Mouse (Mus musculus) c-Kit-negative CD71-positive TER-119-positive erythroid progenitor cells, embryonic 14.5 days (primary cell): ENCODE results near the gene Itpk1.

ENCODE experiments used
- DNase-seq: peaks from one replicate; pipeline ENCODE4 v3.0.0-alpha.2; 2013; ENCODE audit warnings: low read depth, low spot score

The Itpk1 gene

GRCm38 (mm10) chr12:102704457-102705198 is at the start of gene Itpk1:
Gene Itpk1 (minus strand): TSS chr12:102704930.
- DNase-seq, result peak; percentile 55

GRCm38 (mm10) chr12:102748256-102748655 is 43.5 kb upstream of the Itpk1 start:
- DNase-seq, result no peak

- no peak for DNase-seq
Observed at GRCm38 (mm10) chr12:102744839-102745238, 40.1 kb upstream of the Itpk1 start.

DNA sequence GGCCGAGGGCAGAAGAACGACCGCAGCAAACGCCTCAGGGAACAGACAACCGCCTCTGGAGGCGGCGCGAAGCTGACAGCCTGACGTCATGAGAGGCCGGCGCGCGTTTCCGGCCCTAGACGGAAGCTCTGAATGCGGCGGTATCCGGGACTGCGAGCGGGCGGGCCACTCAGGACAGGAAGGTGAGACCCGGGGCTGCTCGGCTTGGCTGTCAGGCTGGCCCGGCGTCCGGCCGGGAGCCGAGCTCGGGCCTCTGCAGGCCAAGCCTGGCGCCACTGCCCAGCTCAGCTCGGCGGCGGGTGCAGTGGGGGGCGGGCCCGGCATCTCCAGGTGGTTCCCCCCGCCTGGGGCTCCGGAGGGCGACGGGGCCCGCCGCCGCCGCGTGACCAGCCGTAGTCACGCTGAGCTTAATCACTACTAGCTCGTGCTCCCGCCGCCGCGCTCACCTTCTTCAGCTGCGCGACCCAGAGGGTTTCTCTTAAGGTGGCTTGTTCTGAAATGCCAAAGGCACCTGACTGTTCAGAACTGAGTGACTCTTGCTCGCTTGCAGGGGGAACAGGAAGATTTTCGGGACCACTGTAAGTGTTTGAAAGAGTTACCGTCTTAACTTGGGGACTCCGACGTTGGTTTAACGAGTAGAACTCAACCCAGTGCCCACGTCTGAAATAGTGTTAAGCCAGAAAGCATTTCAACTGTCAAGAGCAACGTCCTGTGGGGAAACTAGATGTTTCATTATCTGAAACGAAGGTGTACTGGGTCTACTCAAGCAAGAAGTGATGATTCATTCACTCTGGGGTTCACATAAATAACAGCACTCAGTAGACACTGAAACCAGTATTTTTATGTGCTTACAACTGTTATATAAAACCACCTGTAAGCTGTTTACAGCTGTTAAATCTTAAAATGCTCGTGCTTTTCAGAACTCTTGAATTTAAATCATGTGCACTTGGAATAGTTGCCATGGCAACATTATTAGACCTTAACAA is 39.2 kb upstream of the Itpk1 start, which contains the start of the genes Moap1 and Tmem251:
TSS of gene Moap1 (minus strand) at position 73 of the 986 bp plus-strand sequence.
TSS of gene Tmem251 (plus strand) at position 174 of the 986 bp plus-strand sequence.
- DNase-seq, result peak; percentile 81

DNA sequence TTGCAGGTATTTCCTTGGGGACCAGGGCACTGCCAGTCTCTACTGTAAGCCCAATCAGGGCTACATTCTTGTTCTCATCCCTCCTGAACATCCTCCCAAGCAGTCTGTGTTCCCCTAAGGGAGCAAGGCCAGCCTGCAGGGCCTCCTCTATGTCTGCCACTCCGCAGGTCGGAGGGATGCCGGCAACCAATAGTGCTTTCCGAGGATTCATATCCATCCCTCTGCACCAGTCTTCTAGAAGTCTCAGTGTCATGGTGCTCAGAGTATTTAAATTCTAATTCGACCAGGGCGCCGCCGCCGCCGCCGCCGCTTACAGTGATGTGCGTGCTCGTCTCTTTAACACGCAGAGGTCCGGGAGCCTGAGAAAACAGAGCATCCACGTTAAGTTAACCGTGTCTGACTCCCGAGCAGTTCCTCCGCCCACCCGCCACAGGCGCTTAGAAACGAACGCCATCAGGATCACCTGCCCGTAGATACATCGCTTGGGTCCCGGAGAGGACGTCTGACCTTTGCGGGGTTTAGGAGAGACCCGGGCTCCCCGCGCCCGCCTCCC is 38.4 kb upstream of the Itpk1 start:
- no peak for DNase-seq

- DNase-seq, result no peak
Observed at GRCm38 (mm10) chr12:102742056-102742455, 37.3 kb upstream of the Itpk1 start.

DNA sequence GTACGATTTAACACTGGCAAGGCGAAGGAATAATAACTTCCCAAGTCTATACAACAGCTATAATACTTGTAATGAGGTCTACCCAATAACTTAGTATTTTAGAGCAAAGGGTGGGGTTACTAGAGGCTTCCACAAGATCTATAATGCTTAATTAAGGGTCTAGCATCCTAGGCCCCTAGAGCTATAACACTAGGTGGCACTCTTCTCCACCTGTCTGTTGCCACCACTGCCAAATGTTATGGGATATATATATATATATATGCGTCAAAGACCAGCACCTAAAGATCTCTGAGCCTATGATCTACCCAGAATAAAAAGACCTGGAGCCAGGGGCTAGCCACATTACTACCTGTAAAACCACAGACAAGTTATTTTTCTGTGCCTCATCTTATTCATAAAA is 35.6 kb upstream of the Itpk1 start:
- DNase-seq, result no peak

GRCm38 (mm10) chr12:102739096-102739495 is 34.4 kb upstream of the Itpk1 start:
- DNase-seq, result no peak

GRCm38 (mm10) chr12:102733381-102733780 is 28.7 kb upstream of the Itpk1 start:
- no peak for DNase-seq

GRCm38 (mm10) chr12:102730798-102731619 is 26.3 kb upstream of the Itpk1 start:
- no peak for DNase-seq

- peak; percentile 56 for DNase-seq
Observed at GRCm38 (mm10) chr12:102729855-102730797, 25.4 kb upstream of the Itpk1 start.

DNA sequence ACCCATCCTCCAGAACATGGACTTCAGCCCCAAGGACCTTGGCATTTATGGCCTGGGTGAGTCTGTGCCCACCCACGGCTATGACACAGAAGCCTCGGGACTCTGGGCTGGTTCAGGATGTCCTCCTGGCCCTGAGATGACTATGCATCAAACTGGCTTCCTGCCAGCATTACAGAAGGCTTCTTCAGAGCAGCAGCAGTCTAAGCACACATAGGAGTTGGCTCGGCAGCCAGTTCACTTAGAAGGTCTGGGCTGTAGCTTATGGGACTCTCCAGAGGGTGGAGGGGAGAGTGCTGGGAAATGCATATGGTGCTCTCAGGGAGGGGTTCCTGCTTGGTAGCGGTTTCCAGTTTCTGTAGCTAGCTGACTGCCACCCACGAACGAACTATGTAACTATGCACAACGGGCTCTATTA is 21.0 kb upstream of the Itpk1 start:
- no peak for DNase-seq

- no peak for DNase-seq
Observed at GRCm38 (mm10) chr12:102725146-102725545, 20.4 kb upstream of the Itpk1 start.

DNA sequence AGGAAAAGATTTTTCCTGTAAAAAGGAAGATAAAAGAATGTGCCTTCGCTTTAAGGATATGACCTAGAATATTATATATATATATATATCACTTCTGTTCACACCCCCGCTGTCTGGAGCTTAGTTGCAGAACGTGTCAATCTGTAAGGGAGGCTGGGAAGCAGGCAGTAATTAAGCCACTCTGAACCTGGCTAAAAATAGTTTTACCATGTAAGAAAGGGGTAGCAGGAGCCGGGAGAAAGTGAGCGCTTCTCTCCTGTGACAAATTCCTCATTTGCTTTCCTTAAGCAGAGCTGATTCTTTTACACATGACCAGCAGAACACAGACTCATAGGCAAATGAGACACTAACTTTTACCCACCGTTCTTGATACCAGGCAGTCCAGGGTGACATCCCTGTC is 19.1 kb upstream of the Itpk1 start:
- no peak for DNase-seq

GRCm38 (mm10) chr12:102722966-102723365 is 18.2 kb upstream of the Itpk1 start:
- no peak for DNase-seq

DNA sequence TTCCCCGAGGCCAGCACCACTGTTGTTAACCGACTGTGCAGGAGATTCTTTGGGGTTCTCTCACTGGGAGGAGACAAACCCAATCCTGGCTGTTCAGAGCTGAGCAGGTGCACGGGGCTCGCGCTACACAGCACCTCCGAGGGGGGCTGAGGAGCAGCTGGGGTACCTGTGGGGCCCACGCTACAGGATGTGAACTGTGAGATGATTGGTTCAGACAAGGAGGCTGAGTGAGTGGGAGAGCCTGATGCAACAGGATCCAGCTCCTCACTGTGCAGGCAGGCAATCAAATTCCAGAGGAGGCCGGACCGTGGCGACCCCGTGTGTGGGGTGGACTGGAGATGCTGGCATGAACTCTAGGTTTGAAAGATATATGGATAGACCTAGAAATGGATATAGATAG is 17.7 kb upstream of the Itpk1 start:
- DNase-seq, result no peak

DNA sequence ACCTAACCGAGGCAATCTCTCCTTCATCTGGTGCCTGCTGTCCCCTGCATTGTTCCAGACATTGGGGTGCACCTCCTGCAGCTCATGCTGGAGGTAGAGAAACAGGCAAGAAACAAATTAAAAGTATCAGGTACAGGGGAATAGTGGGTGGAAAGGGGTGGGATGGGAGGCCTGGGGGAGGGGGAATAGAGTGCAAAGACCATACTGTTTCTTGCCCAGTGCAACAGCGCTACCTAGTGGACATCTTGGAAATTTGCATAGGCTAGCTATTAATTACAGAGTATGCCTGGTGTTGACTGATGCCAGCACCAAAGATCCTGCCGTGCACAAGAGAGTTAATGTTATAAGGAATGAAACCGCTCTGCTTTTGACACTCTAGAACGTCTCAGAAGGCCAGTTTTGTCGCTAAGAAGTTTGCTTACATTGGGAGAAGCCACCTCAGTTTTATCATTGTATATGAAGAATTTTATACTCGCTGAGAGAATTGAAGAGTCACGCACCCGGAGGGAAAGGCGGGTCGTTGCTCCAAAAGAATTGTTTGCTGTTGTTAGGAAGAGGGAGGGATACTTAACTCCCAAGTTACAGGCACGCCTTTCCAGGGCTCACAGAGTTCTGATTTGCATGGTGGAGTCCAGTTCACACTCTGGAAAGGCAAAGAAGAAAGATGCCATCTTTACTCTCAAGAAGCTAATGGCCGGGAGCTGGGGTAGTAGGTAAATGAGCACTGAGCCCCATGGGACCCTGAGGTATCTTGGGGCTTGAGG is 15.0 kb upstream of the Itpk1 start:
- no peak for DNase-seq

- no peak for DNase-seq
Observed at GRCm38 (mm10) chr12:102714654-102715395, 10.1 kb upstream of the Itpk1 start.

GRCm38 (mm10) chr12:102714116-102714515 is 9.4 kb upstream of the Itpk1 start:
- DNase-seq, result no peak
